Mouse (Mus musculus) neural tube, embryonic 14.5 days (tissue): Measurements from ENCODE around the gene Cdc40. TPM values are rescaled to one million over a fixed set of nuclear protein-coding genes. Genes with fewer than 3 reads are reported as not detected.
A peak's percentile ranks its signal among the peaks of the same experiment; 100 is the strongest.

ENCODE experiments used
- ATAC-seq: fragments of 200-750 bp; cut with Nextera tagmentation; 2 replicates; pipeline ENCODE4 v1.8.0; 2017; ENCODE audit warnings: low read depth, mild to moderate bottlenecking, moderate TSS enrichment, moderate library complexity
- H3K27ac ChIP-seq: fragments of 300-500 bp; sonication (generic); 2 replicates; pipeline ENCODE4 v1.5.1; 2014; ENCODE audit warnings: low read depth, mild to moderate bottlenecking, control low read depth, low read length, moderate library complexity, mixed read lengths
- H3K27me3 ChIP-seq: fragments of 300-500 bp; sonication (generic); 2 replicates; pipeline ENCODE4 v1.6.1; 2014; ENCODE audit warnings: low read length; ENCODE audit not compliant: control insufficient read depth, insufficient read depth
- H3K36me3 ChIP-seq: fragments of 300-500 bp; sonication (generic); 2 replicates; pipeline ENCODE4 v1.6.1; 2014; ENCODE audit warnings: low read length, mixed read lengths; ENCODE audit not compliant: control insufficient read depth, insufficient read depth
- H3K4me1 ChIP-seq: fragments of 300-500 bp; sonication (generic); 2 replicates; pipeline ENCODE4 v1.6.1; 2014; ENCODE audit warnings: low read length; ENCODE audit not compliant: control insufficient read depth, insufficient read depth
- H3K4me2 ChIP-seq: fragments of 300-500 bp; sonication (generic); 2 replicates; pipeline ENCODE4 v1.6.1; 2014; ENCODE audit warnings: mild to moderate bottlenecking, low read depth, low read length, control low read depth
- H3K4me3 ChIP-seq: fragments of 300-500 bp; sonication (generic); 2 replicates; pipeline ENCODE4 v1.5.1; 2014; ENCODE audit warnings: low read depth, low read length, control low read depth, mixed read lengths
- H3K9ac ChIP-seq: fragments of 300-500 bp; sonication (generic); replicated peaks from 2 replicates; pipeline ENCODE4 v1.6.1; 2014; ENCODE audit warnings: low read depth, mild to moderate bottlenecking, control low read depth, low read length, mixed read lengths
- H3K9me3 ChIP-seq: fragments of 300-500 bp; sonication (generic); 2 replicates; pipeline ENCODE4 v1.6.1; 2016; ENCODE audit warnings: low read length; ENCODE audit not compliant: control insufficient read depth
- WGBS: fragments of 180-500 bp; shearing (Covaris S2); extraction: QIAGEN DNeasy Blood & Tissue Kit; methylation state at CpG from one replicate; pipeline ENCODE4 v1.1.7; 2014; 5-methylcytosine and 5-hydroxymethylcytosine counted together
- polyA plus RNA-seq: library from polyadenylated mRNA; unstranded; fragments of >200 nt; fragmentation: Nextera tagmentation; extraction: Ambion mirVana; gene quantifications from 2 replicates; pipeline ENCODE4 v1.2.1, GENCODE M21; 2014

The Cdc40 gene
- polyA plus RNA-seq, result 26.5 and 29.7 TPM in 2 replicates

- ATAC-seq, result peak; percentile 97
- WGBS, result under 1% methylated on average over 44 of the region's 44 CpGs
- Histone ChIP-seq H3K9me3 (no peaks in the 10 kb centered on the region), H3K36me3 (no peaks in the 10 kb centered on the region), H3K4me3 (peak within 1 kb of the TSS; percentile 93), H3K4me1 (peaks cover 20% of the 10 kb centered on the region; the same call in 1 of the 2 replicates), H3K4me2 (peak within 1 kb of the TSS; percentile 54), H3K9ac (peak within 1 kb of the TSS; percentile 93), H3K27ac (peak within 1 kb of the TSS; percentile 98), H3K27me3 (no peaks in the 10 kb centered on the region)
Measured at GRCm38 (mm10) chr10:40882831-40883643, at the start of gene Cdc40, which contains the start of gene Wasf1. Gene Cdc40 (minus strand): TSS chr10:40883311. Gene Wasf1 (plus strand): TSS chr10:40883475.

DNA sequence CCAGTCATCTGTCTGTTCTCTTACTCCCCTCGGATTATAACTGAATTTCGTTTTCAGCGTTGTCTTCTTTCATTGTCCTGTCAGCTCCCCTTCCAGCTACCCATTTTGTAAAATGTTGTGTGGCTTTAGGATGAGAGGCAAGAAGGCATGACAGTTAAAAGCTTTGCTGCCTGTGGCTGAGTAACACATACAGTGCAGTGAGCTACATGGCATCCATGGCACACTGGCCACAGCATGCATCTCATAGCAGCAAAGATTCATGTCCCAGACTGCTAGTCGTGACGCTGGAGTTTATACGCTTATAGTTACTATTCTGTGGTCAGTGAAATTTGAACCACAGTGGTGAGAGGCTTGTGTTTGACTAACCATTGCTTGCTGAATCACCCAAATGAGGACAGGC, 36.4 kb upstream of the Cdc40 start:
- 79% methylated on average over 6 of the region's 6 CpGs for WGBS
- Histone ChIP-seq H3K36me3 (no peaks in the 10 kb centered on the region), H3K4me2 (no peak overlapping the region), H3K27me3 (no peaks in the 10 kb centered on the region), H3K9ac (no peak overlapping the region), H3K4me3 (no peak overlapping the region), H3K27ac (no peak overlapping the region), H3K4me1 (peaks cover 9% of the 10 kb centered on the region; the same call in 1 of the 2 replicates), H3K9me3 (no peaks in the 10 kb centered on the region)
- no peak for ATAC-seq

GRCm38 (mm10) chr10:40918669-40919440, 35.7 kb upstream of the Cdc40 start:
- H3K4me2 ChIP-seq, result no peak overlapping the region
- no peaks in the 10 kb centered on the region for H3K27me3 ChIP-seq
- no peak overlapping the region for H3K9ac ChIP-seq
- no peaks in the 10 kb centered on the region for H3K9me3 ChIP-seq
- no peak for ATAC-seq
- H3K27ac ChIP-seq, result no peak overlapping the region
- 78% methylated on average over 8 of the region's 8 CpGs for WGBS
- no peak overlapping the region for H3K4me3 ChIP-seq
- H3K4me1 ChIP-seq, result peaks cover 9% of the 10 kb centered on the region; the same call in 1 of the 2 replicates
- H3K36me3 ChIP-seq, result no peaks in the 10 kb centered on the region

GRCm38 (mm10) chr10:40915240-40915639, 32.1 kb upstream of the Cdc40 start:
- Histone ChIP-seq H3K4me2 (no peak overlapping the region), H3K4me1 (peaks cover 9% of the 10 kb centered on the region; the same call in 1 of the 2 replicates), H3K9ac (no peak overlapping the region), H3K4me3 (no peak overlapping the region), H3K36me3 (no peaks in the 10 kb centered on the region), H3K27me3 (no peaks in the 10 kb centered on the region), H3K27ac (no peak overlapping the region), H3K9me3 (no peaks in the 10 kb centered on the region)
- no peak for ATAC-seq
- 83% methylated on average over 2 of the region's 2 CpGs for WGBS

GRCm38 (mm10) chr10:40910811-40911210, 27.7 kb upstream of the Cdc40 start:
- ATAC-seq, result no peak
- H3K27ac ChIP-seq, result no peak overlapping the region
- peaks cover 2% of the 10 kb centered on the region; the same call in 1 of the 2 replicates for H3K4me1 ChIP-seq
- H3K36me3 ChIP-seq, result no peaks in the 10 kb centered on the region
- WGBS, result 49% methylated on average over 2 of the region's 2 CpGs
- no peaks in the 10 kb centered on the region for H3K27me3 ChIP-seq
- no peaks in the 10 kb centered on the region for H3K9me3 ChIP-seq
- H3K4me3 ChIP-seq, result no peak overlapping the region
- H3K9ac ChIP-seq, result no peak overlapping the region
- H3K4me2 ChIP-seq, result no peak overlapping the region

- no peaks in the 10 kb centered on the region for H3K36me3 ChIP-seq
- no peak overlapping the region for H3K27ac ChIP-seq
- H3K9ac ChIP-seq, result no peak overlapping the region
- no peaks in the 10 kb centered on the region for H3K9me3 ChIP-seq
- WGBS, result 48% methylated on average over 2 of the region's 2 CpGs
- no peak overlapping the region for H3K4me2 ChIP-seq
- H3K4me1 ChIP-seq, result peaks cover 2% of the 10 kb centered on the region; the same call in 1 of the 2 replicates
- no peak overlapping the region for H3K4me3 ChIP-seq
- ATAC-seq, result no peak
- H3K27me3 ChIP-seq, result no peaks in the 10 kb centered on the region
Measured at GRCm38 (mm10) chr10:40908580-40908979, 25.5 kb upstream of the Cdc40 start.

- no peak overlapping the region for H3K4me2 ChIP-seq
- H3K9me3 ChIP-seq, result no peaks in the 10 kb centered on the region
- 53% methylated on average over 7 of the region's 7 CpGs for WGBS
- no peaks in the 10 kb centered on the region for H3K36me3 ChIP-seq
- ATAC-seq, result no peak
- H3K4me3 ChIP-seq, result no peak overlapping the region
- H3K9ac ChIP-seq, result no peak overlapping the region
- peaks cover 2% of the 10 kb centered on the region; the same call in 1 of the 2 replicates for H3K4me1 ChIP-seq
- no peaks in the 10 kb centered on the region for H3K27me3 ChIP-seq
- H3K27ac ChIP-seq, result no peak overlapping the region
Measured at GRCm38 (mm10) chr10:40906802-40907201, 23.7 kb upstream of the Cdc40 start.

GRCm38 (mm10) chr10:40906131-40906530, 23.0 kb upstream of the Cdc40 start:
- H3K4me1 ChIP-seq, result peaks cover 2% of the 10 kb centered on the region; the same call in 1 of the 2 replicates
- H3K4me3 ChIP-seq, result no peak overlapping the region
- no peak overlapping the region for H3K27ac ChIP-seq
- H3K9me3 ChIP-seq, result no peaks in the 10 kb centered on the region
- H3K9ac ChIP-seq, result no peak overlapping the region
- 85% methylated on average over 1 of the region's 1 CpGs for WGBS
- no peaks in the 10 kb centered on the region for H3K36me3 ChIP-seq
- H3K27me3 ChIP-seq, result no peaks in the 10 kb centered on the region
- no peak overlapping the region for H3K4me2 ChIP-seq
- ATAC-seq, result no peak

GRCm38 (mm10) chr10:40901786-40902185, 18.7 kb upstream of the Cdc40 start:
- H3K27ac ChIP-seq, result no peak overlapping the region
- H3K4me1 ChIP-seq, result peaks cover 6% of the 10 kb centered on the region
- H3K4me2 ChIP-seq, result no peak overlapping the region
- ATAC-seq, result no peak
- no peak overlapping the region for H3K4me3 ChIP-seq
- no peaks in the 10 kb centered on the region for H3K36me3 ChIP-seq
- H3K27me3 ChIP-seq, result no peaks in the 10 kb centered on the region
- no peaks in the 10 kb centered on the region for H3K9me3 ChIP-seq
- no peak overlapping the region for H3K9ac ChIP-seq
- 69% methylated on average over 4 of the region's 4 CpGs for WGBS
